Mouse (Mus musculus): ENCODE data around the gene Serpina3j. TPM values are rescaled to one million over a fixed set of nuclear protein-coding genes. Genes with fewer than 3 reads are reported as not detected.
"Not testable (repeated sequence)": the region's sequence is repeated elsewhere in the genome, so short reads cannot be mapped to it uniquely, and the experiment has no call there.

Gene Serpina3j
- polyA plus RNA-seq, 1 experiment from 2014 or later: not detected

GRCm38 (mm10) chr12:104338226-104338625 is 23.9 kb downstream of the Serpina3j start, which contains the start of the genes Serpina3k and Serpina3m:
TSS of gene Serpina3k (plus strand) at chr12:104338486.
TSS of gene Serpina3m (plus strand) at chr12:104338486.
- not testable (repeated sequence) for ATAC-seq
- WGBS: 86% methylated on average over 3 of the region's 3 CpGs

GRCm38 (mm10) chr12:104338705-104339104 is 24.4 kb downstream of the Serpina3j start:
- Histone ChIP-seq H3K9me3 (no peaks in the 10 kb centered on the region), H3K4me2 (replicated peaks) (no peak overlapping the region), H3K4me3 (replicated peaks) (no peak overlapping the region), H3K36me3 (no peaks in the 10 kb centered on the region), H3K4me1 (replicated peaks) (no peaks in the 10 kb centered on the region), H3K9ac (replicated peaks) (no peak overlapping the region), H3K27me3 (no peaks in the 10 kb centered on the region), H3K27ac (no peak overlapping the region)
- ATAC-seq: no peak
- 87% methylated on average over 3 of the region's 3 CpGs for WGBS

More at GRCm38 (mm10) chr12:104338226-104338625, 23.9 kb downstream of the Serpina3j start, which contains the start of the genes Serpina3k and Serpina3m:
- H3K27ac ChIP-seq; H3K9ac ChIP-seq (replicated peaks); H3K36me3 ChIP-seq; H3K9me3 ChIP-seq; H3K4me2 ChIP-seq (replicated peaks); H3K27me3 ChIP-seq; H3K4me1 ChIP-seq (replicated peaks); H3K4me3 ChIP-seq (replicated peaks): not testable (repeated sequence)

GRCm38 (mm10) chr12:104342489-104342888 is 28.1 kb downstream of the Serpina3j start:
- H3K9ac ChIP-seq (replicated peaks); H3K4me1 ChIP-seq (replicated peaks); H3K4me3 ChIP-seq (replicated peaks); H3K27ac ChIP-seq; ATAC-seq; H3K27me3 ChIP-seq; H3K4me2 ChIP-seq (replicated peaks); H3K36me3 ChIP-seq; H3K9me3 ChIP-seq: not testable (repeated sequence)

GRCm38 (mm10) chr12:104345181-104345580 is 30.8 kb downstream of the Serpina3j start:
- Histone ChIP-seq H3K4me3 (replicated peaks) (no peak overlapping the region), H3K4me2 (replicated peaks) (no peak overlapping the region), H3K9ac (replicated peaks) (no peak overlapping the region), H3K4me1 (replicated peaks) (no peaks in the 10 kb centered on the region), H3K27ac (no peak overlapping the region), H3K9me3 (no peaks in the 10 kb centered on the region), H3K27me3 (no peaks in the 10 kb centered on the region), H3K36me3 (no peaks in the 10 kb centered on the region)
- ATAC-seq: no peak
- WGBS: 95% methylated on average over 2 of the region's 2 CpGs

GRCm38 (mm10) chr12:104345707-104346106 is 31.4 kb downstream of the Serpina3j start:
- Histone ChIP-seq H3K4me3 (replicated peaks) (no peak overlapping the region), H3K4me2 (replicated peaks) (no peak overlapping the region), H3K9ac (replicated peaks) (no peak overlapping the region), H3K27me3 (no peaks in the 10 kb centered on the region), H3K9me3 (no peaks in the 10 kb centered on the region), H3K36me3 (no peaks in the 10 kb centered on the region), H3K27ac (no peak overlapping the region), H3K4me1 (replicated peaks) (no peaks in the 10 kb centered on the region)
- ATAC-seq: no peak

- 86% methylated on average over 2 of the region's 2 CpGs for WGBS
- Histone ChIP-seq H3K4me2 (replicated peaks) (no peak overlapping the region), H3K4me1 (replicated peaks) (no peaks in the 10 kb centered on the region), H3K36me3 (no peaks in the 10 kb centered on the region), H3K27ac (no peak overlapping the region), H3K9ac (replicated peaks) (no peak overlapping the region), H3K9me3 (no peaks in the 10 kb centered on the region), H3K27me3 (no peaks in the 10 kb centered on the region), H3K4me3 (replicated peaks) (no peak overlapping the region)
- no peak for ATAC-seq
Observed at GRCm38 (mm10) chr12:104347091-104347490, 32.7 kb downstream of the Serpina3j start.

- 36% methylated on average over 3 of the region's 3 CpGs for WGBS
- H3K9ac ChIP-seq (replicated peaks); H3K4me2 ChIP-seq (replicated peaks); H3K4me3 ChIP-seq (replicated peaks); H3K4me1 ChIP-seq (replicated peaks); H3K27ac ChIP-seq; H3K27me3 ChIP-seq; H3K9me3 ChIP-seq; H3K36me3 ChIP-seq; ATAC-seq: not testable (repeated sequence)
Observed at GRCm38 (mm10) chr12:104351812-104352211, 37.5 kb downstream of the Serpina3j start.

- H3K4me1 ChIP-seq (replicated peaks): no peaks in the 10 kb centered on the region
- H3K27me3 ChIP-seq: no peaks in the 10 kb centered on the region
- no peak overlapping the region for H3K9ac ChIP-seq (replicated peaks)
- WGBS: 90% methylated on average over 3 of the region's 3 CpGs
- H3K36me3 ChIP-seq: no peaks in the 10 kb centered on the region
- H3K9me3 ChIP-seq: no peaks in the 10 kb centered on the region
- H3K27ac ChIP-seq: no peak overlapping the region
- no peak overlapping the region for H3K4me2 ChIP-seq (replicated peaks)
- no peak overlapping the region for H3K4me3 ChIP-seq (replicated peaks)
- ATAC-seq: no peak
Observed at GRCm38 (mm10) chr12:104356006-104356405, 41.7 kb downstream of the Serpina3j start.

GRCm38 (mm10) chr12:104369986-104370385 is 55.6 kb downstream of the Serpina3j start:
- Histone ChIP-seq H3K27me3 (no peaks in the 10 kb centered on the region), H3K4me2 (replicated peaks) (no peak overlapping the region), H3K9ac (replicated peaks) (no peak overlapping the region), H3K4me3 (replicated peaks) (no peak overlapping the region), H3K4me1 (replicated peaks) (no peaks in the 10 kb centered on the region), H3K27ac (no peak overlapping the region), H3K36me3 (no peaks in the 10 kb centered on the region), H3K9me3 (no peaks in the 10 kb centered on the region)
- 86% methylated on average over 3 of the region's 3 CpGs for WGBS
- ATAC-seq: no peak

Other genes with a start within 250 kb of the Serpina3j start
- gene Serpina5, start 213.4 kb upstream of the Serpina3j start, polyA plus RNA-seq (2015; fragmentation: Nextera tagmentation; extraction: Ambion mirVana): not detected in 2 replicates
- not detected in 2 replicates for gene Serpina3a, start 201.8 kb upstream of the Serpina3j start, polyA plus RNA-seq (2015; fragmentation: Nextera tagmentation; extraction: Ambion mirVana)
- not detected in 2 replicates for gene Serpina3b, start 186.6 kb upstream of the Serpina3j start, polyA plus RNA-seq (2015; fragmentation: Nextera tagmentation; extraction: Ambion mirVana)
- not detected in 2 replicates for gene Serpina3c, start 160.7 kb upstream of the Serpina3j start, polyA plus RNA-seq (2015; fragmentation: Nextera tagmentation; extraction: Ambion mirVana)
- 0.07 and 0.13 TPM in 2 replicates for gene Serpina3f, start 100.0 kb upstream of the Serpina3j start, polyA plus RNA-seq (2015; fragmentation: Nextera tagmentation; extraction: Ambion mirVana)
- gene Serpina3g, start 78.3 kb upstream of the Serpina3j start, polyA plus RNA-seq (2015; fragmentation: Nextera tagmentation; extraction: Ambion mirVana): 0.26 and 0.36 TPM in 2 replicates
- not detected in 2 replicates for gene Serpina3i, start 51.4 kb upstream of the Serpina3j start, polyA plus RNA-seq (2015; fragmentation: Nextera tagmentation; extraction: Ambion mirVana)
- not detected in 2 replicates for gene Serpina3k, start 23.9 kb downstream of the Serpina3j start, polyA plus RNA-seq (2015; fragmentation: Nextera tagmentation; extraction: Ambion mirVana)
- not detected in 2 replicates for gene Serpina3m, start 23.9 kb downstream of the Serpina3j start, polyA plus RNA-seq (2015; fragmentation: Nextera tagmentation; extraction: Ambion mirVana)
- gene Serpina3n, start 92.2 kb downstream of the Serpina3j start, polyA plus RNA-seq (2015; fragmentation: Nextera tagmentation; extraction: Ambion mirVana): not detected in 2 replicates
- 0.32 TPM in 1 of 2 replicates, not detected in the other for gene Gsc, start 158.8 kb downstream of the Serpina3j start, polyA plus RNA-seq (2015; fragmentation: Nextera tagmentation; extraction: Ambion mirVana)

Measured in midbrain, embryonic 13.5 days (tissue).